Mouse (Mus musculus) lung, postnatal 0 days (tissue): ENCODE data around the gene Fam92b. TPM values are rescaled to one million over a fixed set of nuclear protein-coding genes. Genes with fewer than 3 reads are reported as not detected.

Experiments
- ATAC-seq: fragments of 200-750 bp; cut with Nextera tagmentation; 2 replicates; pipeline ENCODE4 v1.8.0; 2017; ENCODE audit warnings: moderate library complexity
- DNase-seq: peaks from one replicate; pipeline ENCODE4 v3.0.0-alpha.2; 2016; ENCODE audit warnings: low spot score
- H3K27ac ChIP-seq: fragments of 300-500 bp; sonication (generic); 2 replicates; pipeline ENCODE4 v1.5.1; 2014; ENCODE audit warnings: antibody characterized with exemption, mild to moderate bottlenecking, low read length, mixed read lengths
- H3K27me3 ChIP-seq: fragments of 300-500 bp; sonication (generic); replicated peaks from 2 replicates; pipeline ENCODE4 v1.6.1; 2014; ENCODE audit warnings: low read length, mixed read lengths; ENCODE audit not compliant: insufficient read depth
- H3K36me3 ChIP-seq: fragments of 300-500 bp; sonication (generic); 2 replicates; pipeline ENCODE4 v1.6.1; 2014; ENCODE audit warnings: low read length, mixed read lengths; ENCODE audit not compliant: insufficient read depth
- H3K4me1 ChIP-seq: fragments of 300-500 bp; sonication (generic); 2 replicates; pipeline ENCODE4 v1.6.1; 2014; ENCODE audit warnings: antibody characterized with exemption, low read depth, low read length, mixed read lengths; ENCODE audit not compliant: insufficient read depth
- H3K4me2 ChIP-seq: fragments of 300-500 bp; sonication (generic); replicated peaks from 2 replicates; pipeline ENCODE4 v1.6.1; 2014; ENCODE audit warnings: low read depth, mild to moderate bottlenecking, low read length, moderate library complexity, mixed read lengths
- H3K4me3 ChIP-seq: fragments of 300-500 bp; sonication (generic); 2 replicates; pipeline ENCODE4 v1.5.1; 2014; ENCODE audit warnings: low read depth, low read length
- H3K9ac ChIP-seq: fragments of 300-500 bp; sonication (generic); replicated peaks from 2 replicates; pipeline ENCODE4 v1.6.1; 2014; ENCODE audit warnings: low read depth, mild to moderate bottlenecking
- H3K9me3 ChIP-seq: fragments of 300-500 bp; sonication (generic); 2 replicates; pipeline ENCODE4 v1.6.1; 2016; ENCODE audit warnings: low read length, mixed read lengths
- CTCF ChIP-seq: IDR thresholded peaks from 2 replicates; pipeline ENCODE4 v1.5.1; 2016; ENCODE audit warnings: antibody characterized with exemption, mild to moderate bottlenecking
- EP300 ChIP-seq: IDR thresholded peaks from 2 replicates; pipeline ENCODE4 v1.6.1; 2016; ENCODE audit warnings: antibody characterized with exemption, mild to moderate bottlenecking, control low read depth
- WGBS: fragments of 180-500 bp; shearing (Covaris S2); extraction: QIAGEN DNeasy Blood & Tissue Kit; methylation state at CpG from one replicate; pipeline ENCODE4 v1.1.7; 2014; 5-methylcytosine and 5-hydroxymethylcytosine counted together
- polyA plus RNA-seq: library from polyadenylated mRNA; unstranded; fragments of >200 nt; fragmentation: Nextera tagmentation; extraction: Ambion mirVana; gene quantifications from 2 replicates; pipeline ENCODE4 v1.2.1, GENCODE M21; 2015

Gene Fam92b
- polyA plus RNA-seq, 1 experiment from 2014 or later = 3.9 TPM

DNA sequence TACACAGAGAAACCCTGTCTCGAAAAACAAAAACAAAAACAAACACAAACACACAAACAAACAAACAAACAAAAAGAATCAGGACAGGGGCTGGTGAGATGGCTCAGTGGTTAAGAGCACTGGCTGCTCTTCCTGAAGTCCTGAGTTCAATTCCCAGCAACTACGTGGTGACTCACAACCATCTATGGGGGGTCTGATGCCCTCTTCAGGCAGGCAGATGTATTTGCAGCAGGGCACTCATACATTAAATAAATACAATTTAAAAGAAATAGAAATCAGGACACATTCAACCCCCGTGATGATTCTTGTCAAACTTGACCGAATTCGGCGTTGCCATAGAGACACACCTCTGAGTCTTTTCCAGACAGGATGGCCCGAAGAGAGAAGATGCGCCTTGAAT lies 30.1 kb upstream of the Fam92b start:
- no peaks in the 10 kb centered on the region for H3K36me3 ChIP-seq
- H3K27me3 ChIP-seq = no peaks in the 10 kb centered on the region
- DNase-seq = peak; percentile 17
- no peak overlapping the region for H3K9ac ChIP-seq
- no peaks in the 10 kb centered on the region for H3K9me3 ChIP-seq
- peaks cover 11% of the 10 kb centered on the region for H3K4me1 ChIP-seq
- no peak overlapping the region for H3K4me3 ChIP-seq
- H3K4me2 ChIP-seq = no peak overlapping the region
- WGBS = 86% methylated on average over 8 of the region's 8 CpGs
- no peak overlapping the region for H3K27ac ChIP-seq
- no peak for ATAC-seq
- TF ChIP-seq CTCF = peak; percentile 40
- no peak for TF ChIP-seq EP300

- no peak overlapping the region for H3K27ac ChIP-seq
- DNase-seq = no peak
- 74% methylated on average over 9 of the region's 9 CpGs for WGBS
- no peaks in the 10 kb centered on the region for H3K36me3 ChIP-seq
- no peak for TF ChIP-seq EP300
- no peak for TF ChIP-seq CTCF
- H3K27me3 ChIP-seq = no peaks in the 10 kb centered on the region
- H3K9me3 ChIP-seq = no peaks in the 10 kb centered on the region
- no peak overlapping the region for H3K4me2 ChIP-seq
- no peak for ATAC-seq
- H3K9ac ChIP-seq = no peak overlapping the region
- no peak overlapping the region for H3K4me3 ChIP-seq
- peaks cover 11% of the 10 kb centered on the region for H3K4me1 ChIP-seq
Observed at GRCm38 (mm10) chr8:120205916-120206315, 28.6 kb upstream of the Fam92b start.

- 52% methylated on average over 7 of the region's 7 CpGs for WGBS
- Histone ChIP-seq H3K4me1 (peaks cover 11% of the 10 kb centered on the region), H3K27me3 (no peaks in the 10 kb centered on the region), H3K9ac (no peak overlapping the region), H3K9me3 (0 out of 2 replicates have a peak, but pooled peaks cover under 1% of the 10 kb centered on the region), H3K36me3 (no peaks in the 10 kb centered on the region), H3K4me2 (no peak overlapping the region), H3K4me3 (no peak overlapping the region), H3K27ac (no peak overlapping the region; the same call in 1 of the 2 replicates)
- TF ChIP-seq EP300 (peak; percentile 70), CTCF (no peak)
- ATAC-seq = peak; percentile 63
- DNase-seq = peak; percentile 82
Observed at GRCm38 (mm10) chr8:120204736-120205360, 27.6 kb upstream of the Fam92b start.

GRCm38 (mm10) chr8:120202546-120202945 lies 25.3 kb upstream of the Fam92b start:
- Histone ChIP-seq H3K27me3 (no peaks in the 10 kb centered on the region), H3K9ac (no peak overlapping the region), H3K36me3 (no peaks in the 10 kb centered on the region), H3K27ac (no peak overlapping the region), H3K4me2 (no peak overlapping the region), H3K9me3 (0 out of 2 replicates have a peak, but pooled peaks cover 4% of the 10 kb centered on the region), H3K4me1 (peaks cover 11% of the 10 kb centered on the region), H3K4me3 (no peak overlapping the region)
- TF ChIP-seq CTCF (no peak), EP300 (peak; percentile 56; the same call in 1 of the 2 replicates)
- ATAC-seq = peak; percentile 87
- 41% methylated on average over 3 of the region's 3 CpGs for WGBS
- peak; percentile 93 for DNase-seq

GRCm38 (mm10) chr8:120201351-120201750 lies 24.1 kb upstream of the Fam92b start:
- H3K9me3 ChIP-seq = 0 out of 2 replicates have a peak, but pooled peaks cover 4% of the 10 kb centered on the region
- H3K36me3 ChIP-seq = no peaks in the 10 kb centered on the region
- TF ChIP-seq CTCF (no peak), EP300 (no peak)
- no peak overlapping the region for H3K9ac ChIP-seq
- no peak overlapping the region for H3K27ac ChIP-seq
- DNase-seq (no peak), ATAC-seq (no peak)
- H3K4me3 ChIP-seq = no peak overlapping the region
- H3K4me1 ChIP-seq = peaks cover 11% of the 10 kb centered on the region
- H3K4me2 ChIP-seq = no peak overlapping the region
- 89% methylated on average over 6 of the region's 6 CpGs for WGBS
- H3K27me3 ChIP-seq = no peaks in the 10 kb centered on the region

- WGBS = 93% methylated on average over 5 of the region's 5 CpGs
- H3K9me3 ChIP-seq = no peaks in the 10 kb centered on the region
- no peak for ATAC-seq
- H3K4me3 ChIP-seq = no peak overlapping the region
- peaks cover 16% of the 10 kb centered on the region; the same call in 1 of the 2 replicates for H3K4me1 ChIP-seq
- DNase-seq = no peak
- H3K36me3 ChIP-seq = no peaks in the 10 kb centered on the region
- no peaks in the 10 kb centered on the region for H3K27me3 ChIP-seq
- TF ChIP-seq EP300 (no peak), CTCF (no peak)
- no peak overlapping the region for H3K4me2 ChIP-seq
- no peak overlapping the region for H3K27ac ChIP-seq
- H3K9ac ChIP-seq = no peak overlapping the region
Observed at GRCm38 (mm10) chr8:120192118-120192517, 14.9 kb upstream of the Fam92b start.

GRCm38 (mm10) chr8:120191633-120192032 lies 14.4 kb upstream of the Fam92b start:
- WGBS = 44% methylated on average over 5 of the region's 5 CpGs
- Histone ChIP-seq H3K9ac (no peak overlapping the region), H3K4me1 (peaks cover 17% of the 10 kb centered on the region; the same call in 1 of the 2 replicates), H3K9me3 (no peaks in the 10 kb centered on the region), H3K4me2 (no peak overlapping the region), H3K36me3 (no peaks in the 10 kb centered on the region), H3K27me3 (no peaks in the 10 kb centered on the region), H3K4me3 (no peak overlapping the region), H3K27ac (no peak overlapping the region)
- DNase-seq (peak; percentile 9), ATAC-seq (no peak)
- no peak for TF ChIP-seq EP300
- TF ChIP-seq CTCF = no peak
